Mouse (Mus musculus) lung, embryonic 15.5 days (tissue): ENCODE data around the gene Adcy7. TPM values are rescaled to one million over a fixed set of nuclear protein-coding genes. Genes with fewer than 3 reads are reported as not detected.

ENCODE experiments used
- ATAC-seq: fragments of 200-750 bp; cut with Nextera tagmentation; 2 replicates; pipeline ENCODE4 v1.8.0; 2017; ENCODE audit warnings: moderate number of reproducible peaks, borderline replicate concordance; ENCODE audit not compliant: low FRiP score, low TSS enrichment; ENCODE audit errors: extremely low read depth
- H3K27ac ChIP-seq: fragments of 300-500 bp; sonication (generic); 2 replicates; pipeline ENCODE4 v1.5.1; 2015; ENCODE audit warnings: moderate library complexity, mild to moderate bottlenecking, inconsistent platforms
- H3K27me3 ChIP-seq: fragments of 300-500 bp; sonication (generic); 2 replicates; pipeline ENCODE4 v1.6.1; 2015; ENCODE audit warnings: inconsistent platforms
- H3K36me3 ChIP-seq: fragments of 300-500 bp; sonication (generic); 2 replicates; pipeline ENCODE4 v1.6.1; 2015; ENCODE audit warnings: inconsistent platforms
- H3K4me1 ChIP-seq: fragments of 300-500 bp; sonication (generic); 2 replicates; pipeline ENCODE4 v1.6.1; 2015; ENCODE audit warnings: inconsistent platforms
- H3K4me2 ChIP-seq: fragments of 300-500 bp; sonication (generic); 2 replicates; pipeline ENCODE4 v1.6.1; 2015; ENCODE audit warnings: inconsistent platforms, mild to moderate bottlenecking, moderate library complexity
- H3K4me3 ChIP-seq: fragments of 300-500 bp; sonication (generic); 2 replicates; pipeline ENCODE4 v1.5.1; 2015; ENCODE audit warnings: mild to moderate bottlenecking, inconsistent platforms
- H3K9ac ChIP-seq: fragments of 300-500 bp; sonication (generic); 2 replicates; pipeline ENCODE4 v1.6.1; 2015; ENCODE audit warnings: inconsistent platforms
- H3K9me3 ChIP-seq: fragments of 300-500 bp; sonication (generic); 2 replicates; pipeline ENCODE4 v1.6.1; 2016; ENCODE audit warnings: inconsistent platforms
- WGBS: fragments of 180-500 bp; shearing (Covaris S2); methylation state at CpG from one replicate; pipeline ENCODE4 v1.1.7; 2015; 5-methylcytosine and 5-hydroxymethylcytosine counted together
- polyA plus RNA-seq: library from polyadenylated mRNA; unstranded; fragments of >200 nt; fragmentation: Nextera tagmentation; extraction: Ambion mirVana; gene quantifications from 2 replicates; pipeline ENCODE4 v1.2.1, GENCODE M21; 2015

Adcy7 gene
- polyA plus RNA-seq, 1 experiment from 2014 or later = 13.9 TPM

GRCm38 (mm10) chr8:88376836-88377582, 104.8 kb downstream of the Adcy7 start:
- WGBS = 38% methylated on average over 19 of the region's 19 CpGs
- H3K4me1 ChIP-seq = peaks cover 8% of the 10 kb centered on the region; the same call in 1 of the 2 replicates
- H3K27me3 ChIP-seq = no peaks in the 10 kb centered on the region
- H3K4me3 ChIP-seq = no peak overlapping the region
- no peak overlapping the region for H3K9ac ChIP-seq
- no peaks in the 10 kb centered on the region for H3K9me3 ChIP-seq
- H3K27ac ChIP-seq = no peak overlapping the region
- no peak overlapping the region for H3K4me2 ChIP-seq
- H3K36me3 ChIP-seq = no peaks in the 10 kb centered on the region
- ATAC-seq = peak; percentile 52; the same call in 1 of the 2 replicates

Other genes starting within 250 kb of the Adcy7 start
- 55.7 and 58.8 TPM in 2 replicates for gene Cnep1r1, start 153.6 kb upstream of the Adcy7 start, polyA plus RNA-seq
- 42.2 and 42.6 TPM in 2 replicates for gene Heatr3, start 134.5 kb upstream of the Adcy7 start, polyA plus RNA-seq
- 8.4 and 8.6 TPM in 2 replicates for gene Tent4b, start 73.2 kb upstream of the Adcy7 start, polyA plus RNA-seq
- 66.8 and 74.2 TPM in 2 replicates for gene Brd7, start 89.8 kb downstream of the Adcy7 start, polyA plus RNA-seq
- gene Nkd1, start 249.0 kb downstream of the Adcy7 start, polyA plus RNA-seq = 56.4 TPM in 2 replicates